Mouse (Mus musculus) limb, embryonic 12.5 days (tissue): ENCODE data around the gene Fgfrl1. TPM values are rescaled to one million over a fixed set of nuclear protein-coding genes. Genes with fewer than 3 reads are reported as not detected.

Experiments used
- polyA plus RNA-seq: library from polyadenylated mRNA; unstranded; fragments of >200 nt; fragmentation: Nextera tagmentation; extraction: Ambion mirVana; gene quantifications from 2 replicates; pipeline ENCODE4 v1.2.1, GENCODE M21; 2016

Gene Fgfrl1
- polyA plus RNA-seq, 1 experiment from 2014 or later: 55.2 TPM

Other genes with a start within 250 kb of the Fgfrl1 start
- 0.19 and 0.35 TPM in 2 replicates for gene Mfsd7a, start 243.5 kb upstream of the Fgfrl1 start, polyA plus RNA-seq
- gene Pcgf3, start 231.2 kb upstream of the Fgfrl1 start, polyA plus RNA-seq: 30.5 and 32.1 TPM in 2 replicates
- gene Cplx1, start 142.4 kb upstream of the Fgfrl1 start, polyA plus RNA-seq: 0.33 and 0.46 TPM in 2 replicates
- 48.1 and 57.8 TPM in 2 replicates for gene Gak, start 62.6 kb upstream of the Fgfrl1 start, polyA plus RNA-seq
- 17.8 and 21.8 TPM in 2 replicates for gene Tmem175, start 62.6 kb upstream of the Fgfrl1 start, polyA plus RNA-seq
- 13.1 and 13.6 TPM in 2 replicates for gene Idua, start 32.1 kb upstream of the Fgfrl1 start, polyA plus RNA-seq
- gene Dgkq, start 22.7 kb upstream of the Fgfrl1 start, polyA plus RNA-seq: 17.6 and 17.7 TPM in 2 replicates
- gene Slc26a1, start 16.8 kb upstream of the Fgfrl1 start, polyA plus RNA-seq: 1.1 and 1.7 TPM in 2 replicates
- gene Rnf212, start 82.6 kb downstream of the Fgfrl1 start, polyA plus RNA-seq: 0.33 and 1.7 TPM in 2 replicates
- not detected in 2 replicates for gene Tmed11, start 103.0 kb downstream of the Fgfrl1 start, polyA plus RNA-seq
- not detected in 2 replicates for gene Vmn2r8, start 116.5 kb downstream of the Fgfrl1 start, polyA plus RNA-seq
- gene Vmn2r9, start 160.2 kb downstream of the Fgfrl1 start, polyA plus RNA-seq: not detected in 2 replicates